Mouse (Mus musculus) C2C12 (cell line): ENCODE measurements around the gene Hsp90ab1.

Experiments used
- CEBPB ChIP-seq: IDR thresholded peaks from one replicate; pipeline ENCODE4 v1.6.1; 2011; ENCODE audit warnings: low read depth, mild to moderate bottlenecking, control low read depth, moderate library complexity
- CTCF ChIP-seq: IDR thresholded peaks from one replicate; pipeline ENCODE4 v1.5.1; 2011; ENCODE audit not compliant: control insufficient read depth, insufficient read depth, insufficient read length
- MYOG ChIP-seq: IDR thresholded peaks from one replicate; pipeline ENCODE4 v1.6.1; 2011; ENCODE audit not compliant: control insufficient read depth, insufficient read length; ENCODE audit errors: extremely low read depth
- USF1 ChIP-seq: IDR thresholded peaks from one replicate; pipeline ENCODE4 v1.6.1; 2011; ENCODE audit warnings: low read depth, mild to moderate bottlenecking, control low read depth, moderate library complexity

DNA sequence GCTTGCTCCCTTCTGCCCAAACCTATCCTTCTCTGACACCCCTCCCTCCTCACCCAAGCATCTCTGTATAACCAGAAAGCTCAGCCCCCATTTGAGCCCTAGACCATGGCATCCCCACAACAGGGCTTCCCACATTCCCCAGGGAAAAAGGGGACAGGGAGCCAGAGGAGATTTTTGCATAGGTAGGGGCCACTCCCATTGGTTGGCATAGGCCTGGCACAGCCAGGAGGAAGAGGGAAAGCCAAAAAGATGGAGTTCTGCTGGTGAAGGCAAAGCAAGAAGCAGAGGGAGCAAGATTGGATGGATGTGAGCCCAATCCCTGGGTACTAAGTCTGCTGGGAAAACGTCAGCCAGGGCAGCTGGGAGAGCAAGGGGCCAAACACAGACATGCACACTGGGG is 30.0 kb downstream of the Hsp90ab1 start:
- TF ChIP-seq CTCF (no peak), USF1 (no peak), CEBPB (no peak), MYOG (no peak)
